Mouse (Mus musculus): ENCODE results near the gene Ubxn2a. TPM values are rescaled to one million over a fixed set of nuclear protein-coding genes. Genes with fewer than 3 reads are reported as not detected.

The Ubxn2a gene
- polyA plus RNA-seq, 1 experiment from 2014 or later: 42.9 TPM

DNA sequence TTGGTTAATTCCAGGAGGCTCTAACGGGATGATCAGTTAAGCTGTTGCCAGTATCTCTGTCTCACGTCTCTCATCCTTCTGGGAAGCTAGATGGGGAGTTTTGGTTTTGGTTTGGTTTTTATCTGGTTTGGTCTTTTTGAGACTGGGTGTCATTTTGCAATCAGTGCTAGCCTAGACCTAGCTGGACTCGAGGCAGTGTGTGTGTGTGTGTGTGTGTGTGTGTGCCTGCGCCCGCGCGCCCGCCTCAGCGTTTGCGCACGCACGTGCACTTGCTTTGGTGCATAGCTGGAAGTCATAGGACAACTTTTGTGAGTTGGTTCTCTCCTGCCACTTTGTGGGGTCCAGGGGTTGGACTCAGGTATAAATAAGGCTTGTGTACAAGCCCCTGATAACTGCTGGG is 63.8 kb downstream of the Ubxn2a start:
- Histone ChIP-seq H3K9me3 (ENCODE audit: control insufficient read depth, low read length) (no peaks in the 10 kb centered on the region), H3K4me1 (replicated peaks; ENCODE audit: control insufficient read depth, insufficient read depth, low read length) (peaks cover 16% of the 10 kb centered on the region), H3K4me2 (replicated peaks) (peak overlapping the region; percentile 59), H3K27me3 (ENCODE audit: control insufficient read depth, insufficient read depth, low read length) (0 out of 2 replicates have a peak, but pooled peaks cover 13% of the 10 kb centered on the region), H3K36me3 (replicated peaks; ENCODE audit: control insufficient read depth, insufficient read depth) (no peaks in the 10 kb centered on the region), H3K4me3 (replicated peaks; ENCODE audit: low read length) (peak overlapping the region; percentile 52), H3K27ac (0 out of 2 replicates have a peak overlapping the region, but pooled peaks have one; percentile 38), H3K9ac (peak overlapping the region; percentile 54)
- DNase-seq (ENCODE audit: low spot score) (no peak), ATAC-seq (ENCODE audit: low FRiP score) (no peak)
- under 1% methylated on average over 12 of the region's 12 CpGs for WGBS

DNA sequence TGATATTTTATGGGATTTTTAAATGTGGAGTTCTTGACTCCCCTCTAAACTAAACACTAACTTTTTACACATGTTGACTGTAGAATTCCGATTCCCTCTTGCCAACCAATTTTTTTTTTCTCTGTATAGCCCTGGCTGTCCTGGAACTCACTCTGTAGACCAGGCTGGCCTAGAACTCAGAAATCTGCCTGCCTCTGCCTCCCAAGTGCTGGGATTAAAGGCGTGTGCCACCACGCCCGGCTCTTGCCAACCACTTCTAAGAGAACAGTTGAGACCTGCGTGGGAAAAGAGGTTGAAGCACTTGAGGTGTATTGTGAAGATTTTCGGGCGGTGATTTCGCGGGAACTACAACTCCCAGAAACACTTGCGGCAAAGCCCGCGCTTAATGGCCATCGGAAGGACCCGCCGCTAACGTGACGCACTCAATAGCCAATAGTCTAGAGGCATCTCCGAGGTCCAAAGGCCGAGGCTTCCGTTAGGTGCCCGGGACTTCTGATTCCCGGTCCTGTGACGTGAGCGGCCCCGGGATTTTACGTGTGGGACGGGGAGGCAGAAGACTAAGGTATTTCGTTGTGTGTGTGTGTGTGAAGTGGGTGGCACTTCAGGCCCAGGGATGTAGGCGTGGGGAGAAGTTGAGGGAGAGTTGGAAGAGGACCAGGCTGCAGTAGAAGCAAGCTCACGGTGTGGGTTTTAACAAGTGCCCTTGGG is 64.5 kb downstream of the Ubxn2a start, which contains the start of gene Wdcp:
Wdcp (plus strand) TSS at position 414 of the 708 bp plus-strand sequence.
- H3K4me3 ChIP-seq (replicated peaks; ENCODE audit: low read length): peak within 1 kb of the TSS; percentile 52
- H3K27me3 ChIP-seq (ENCODE audit: control insufficient read depth, insufficient read depth, low read length): 0 out of 2 replicates have a peak, but pooled peaks cover 13% of the 10 kb centered on the region
- H3K27ac ChIP-seq: peak within 1 kb of the TSS; percentile 38; the same call in 1 of the 2 replicates
- peak; percentile 92 for DNase-seq (ENCODE audit: low spot score)
- H3K4me2 ChIP-seq (replicated peaks): peak within 1 kb of the TSS; percentile 80
- H3K4me1 ChIP-seq (replicated peaks; ENCODE audit: control insufficient read depth, insufficient read depth, low read length): peaks cover 16% of the 10 kb centered on the region
- no peaks in the 10 kb centered on the region for H3K9me3 ChIP-seq (ENCODE audit: control insufficient read depth, low read length)
- WGBS: 1% methylated on average over 30 of the region's 30 CpGs
- H3K9ac ChIP-seq: peak within 1 kb of the TSS; percentile 54
- no peaks in the 10 kb centered on the region for H3K36me3 ChIP-seq (replicated peaks; ENCODE audit: control insufficient read depth, insufficient read depth)
- ATAC-seq (ENCODE audit: low FRiP score): peak; percentile 93

DNA sequence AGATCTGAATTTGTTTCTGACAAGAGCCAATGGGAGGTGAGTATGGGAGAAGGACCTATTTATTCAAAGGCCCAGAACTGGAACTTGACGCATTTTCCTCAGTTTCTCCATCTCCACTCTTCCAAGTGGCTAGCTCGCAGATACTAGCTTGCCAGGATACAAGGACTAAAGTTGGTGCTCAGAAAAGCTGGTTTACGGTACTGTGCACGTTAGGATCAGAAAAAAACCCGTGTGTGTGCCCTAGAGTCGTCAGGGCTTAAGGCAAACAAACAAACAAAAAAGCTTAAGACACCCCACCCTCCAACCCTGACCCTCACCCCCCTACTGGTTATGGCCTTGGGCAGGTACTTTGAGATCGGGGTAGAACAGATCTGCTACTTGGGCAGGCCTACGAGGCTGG is 65.0 kb downstream of the Ubxn2a start:
- Histone ChIP-seq H3K4me1 (replicated peaks; ENCODE audit: control insufficient read depth, insufficient read depth, low read length) (peaks cover 16% of the 10 kb centered on the region), H3K9ac (no peak overlapping the region), H3K27ac (no peak overlapping the region), H3K9me3 (ENCODE audit: control insufficient read depth, low read length) (no peaks in the 10 kb centered on the region), H3K4me3 (replicated peaks; ENCODE audit: low read length) (no peak overlapping the region), H3K27me3 (ENCODE audit: control insufficient read depth, insufficient read depth, low read length) (0 out of 2 replicates have a peak, but pooled peaks cover 13% of the 10 kb centered on the region), H3K36me3 (replicated peaks; ENCODE audit: control insufficient read depth, insufficient read depth) (no peaks in the 10 kb centered on the region), H3K4me2 (replicated peaks) (no peak overlapping the region)
- ATAC-seq (ENCODE audit: low FRiP score): no peak
- no peak for DNase-seq (ENCODE audit: low spot score)
- 88% methylated on average over 8 of the region's 8 CpGs for WGBS

DNA sequence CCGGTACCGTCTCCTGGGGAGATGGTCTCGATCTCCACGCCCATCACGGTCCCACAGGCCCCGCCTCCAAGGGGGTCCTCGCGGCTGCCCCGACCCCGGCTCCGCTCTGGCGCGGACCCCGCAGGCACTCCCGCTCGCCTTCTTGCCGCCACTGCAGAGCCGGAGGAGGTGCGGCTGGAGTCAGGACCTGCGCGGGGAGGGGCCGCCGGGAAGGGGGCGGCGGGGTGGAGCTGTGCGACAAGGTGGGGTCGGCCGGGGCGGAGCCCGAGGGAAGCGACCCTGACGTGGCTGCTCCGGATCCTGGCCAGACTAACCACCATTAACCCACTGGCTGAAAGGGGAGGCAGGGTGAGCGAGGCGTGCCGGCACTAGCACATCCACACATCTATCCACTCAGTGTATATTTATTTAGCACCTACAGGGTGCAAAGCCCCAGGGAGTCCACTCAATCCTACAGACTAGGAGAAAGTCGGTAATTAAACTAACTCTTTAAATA is 66.1 kb downstream of the Ubxn2a start, which contains the start of gene Fkbp1b:
Fkbp1b (minus strand) TSS at position 200 of the 496 bp plus-strand sequence.
- ATAC-seq (ENCODE audit: low FRiP score): peak; percentile 61
- peak within 1 kb of the TSS; percentile 75 for H3K4me3 ChIP-seq (replicated peaks; ENCODE audit: low read length)
- 0 out of 2 replicates have a peak, but pooled peaks cover 13% of the 10 kb centered on the region for H3K27me3 ChIP-seq (ENCODE audit: control insufficient read depth, insufficient read depth, low read length)
- peak; percentile 56 for DNase-seq (ENCODE audit: low spot score)
- H3K9me3 ChIP-seq (ENCODE audit: control insufficient read depth, low read length): no peaks in the 10 kb centered on the region
- H3K27ac ChIP-seq: 0 out of 2 replicates have a peak within 1 kb of the TSS, but pooled peaks have one; percentile 3
- peaks cover 16% of the 10 kb centered on the region for H3K4me1 ChIP-seq (replicated peaks; ENCODE audit: control insufficient read depth, insufficient read depth, low read length)
- H3K9ac ChIP-seq: peak within 1 kb of the TSS; percentile 73
- H3K36me3 ChIP-seq (replicated peaks; ENCODE audit: control insufficient read depth, insufficient read depth): no peaks in the 10 kb centered on the region
- under 1% methylated on average over 37 of the region's 37 CpGs for WGBS
- H3K4me2 ChIP-seq (replicated peaks): peak within 1 kb of the TSS; percentile 80

DNA sequence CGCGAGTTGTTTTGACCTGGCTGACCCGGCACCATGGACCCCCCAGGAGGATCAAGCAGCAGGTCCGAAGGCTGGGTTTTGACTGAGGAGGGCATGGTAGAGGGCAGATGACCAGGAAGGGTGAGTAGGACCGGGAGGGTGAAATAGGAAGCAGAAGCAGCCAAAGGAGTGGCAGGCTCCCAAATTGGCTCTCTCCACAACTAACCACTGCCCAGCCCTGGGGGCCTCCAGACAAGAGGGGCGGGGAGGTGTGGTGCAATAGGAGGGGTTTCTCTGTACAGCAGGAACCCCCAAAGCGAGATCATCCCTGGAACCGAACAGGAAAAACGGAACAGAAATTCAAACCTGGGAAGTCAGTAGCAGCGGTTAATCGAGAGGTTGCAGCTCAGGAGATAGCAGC is 66.8 kb downstream of the Ubxn2a start:
- 2% methylated on average over 11 of the region's 11 CpGs for WGBS
- peaks cover 16% of the 10 kb centered on the region for H3K4me1 ChIP-seq (replicated peaks; ENCODE audit: control insufficient read depth, insufficient read depth, low read length)
- no peaks in the 10 kb centered on the region for H3K36me3 ChIP-seq (replicated peaks; ENCODE audit: control insufficient read depth, insufficient read depth)
- no peak for ATAC-seq (ENCODE audit: low FRiP score)
- H3K27me3 ChIP-seq (ENCODE audit: control insufficient read depth, insufficient read depth, low read length): 0 out of 2 replicates have a peak, but pooled peaks cover 13% of the 10 kb centered on the region
- no peak overlapping the region for H3K27ac ChIP-seq
- peak overlapping the region; percentile 73 for H3K9ac ChIP-seq
- no peaks in the 10 kb centered on the region for H3K9me3 ChIP-seq (ENCODE audit: control insufficient read depth, low read length)
- peak overlapping the region; percentile 80 for H3K4me2 ChIP-seq (replicated peaks)
- H3K4me3 ChIP-seq (replicated peaks; ENCODE audit: low read length): peak overlapping the region; percentile 75
- DNase-seq (ENCODE audit: low spot score): no peak

DNA sequence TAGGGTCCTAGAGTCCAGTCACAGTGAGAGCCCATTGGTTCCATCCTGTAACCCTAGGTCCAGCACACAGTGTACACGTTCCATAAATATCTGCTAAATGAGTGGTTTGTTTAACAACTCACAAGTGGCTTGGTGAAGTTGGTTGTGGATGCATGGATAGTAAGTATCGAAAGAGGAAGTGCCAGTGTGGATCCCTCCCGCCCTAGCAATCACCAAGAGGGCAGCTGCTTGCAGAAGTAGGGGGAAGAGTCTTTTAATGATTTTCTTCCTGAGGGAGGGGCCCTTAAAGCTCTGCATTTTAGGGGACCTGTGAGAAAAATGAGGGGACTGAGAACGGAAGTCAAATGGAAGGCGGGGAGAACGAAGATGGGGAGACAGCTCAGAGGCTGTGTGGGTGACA is 67.5 kb downstream of the Ubxn2a start:
- ATAC-seq (ENCODE audit: low FRiP score) (no peak), DNase-seq (ENCODE audit: low spot score) (no peak)
- WGBS: 57% methylated on average over 6 of the region's 6 CpGs

DNA sequence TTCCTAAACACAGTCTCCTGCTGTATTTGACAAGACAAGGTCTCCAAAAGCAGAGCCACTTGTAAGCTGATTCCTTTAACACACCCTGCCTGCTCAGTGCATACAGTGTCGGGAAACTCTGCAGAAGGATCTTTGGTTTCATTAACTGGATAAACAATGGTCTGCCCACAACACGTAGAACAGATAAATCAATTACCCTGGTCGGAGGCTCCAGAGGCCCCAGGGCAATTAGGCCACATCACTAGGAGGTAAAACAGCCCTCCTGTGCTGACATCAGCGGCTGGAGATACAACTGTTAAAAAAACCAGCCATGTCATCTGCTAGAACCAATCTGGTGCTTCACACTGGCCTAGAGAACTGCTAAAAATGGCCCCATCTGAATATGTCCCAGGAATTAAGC is 70.5 kb downstream of the Ubxn2a start:
- Histone ChIP-seq H3K9ac (no peak overlapping the region), H3K27ac (no peak overlapping the region), H3K4me2 (replicated peaks) (no peak overlapping the region), H3K27me3 (ENCODE audit: control insufficient read depth, insufficient read depth, low read length) (0 out of 2 replicates have a peak, but pooled peaks cover 13% of the 10 kb centered on the region), H3K9me3 (ENCODE audit: control insufficient read depth, low read length) (no peaks in the 10 kb centered on the region), H3K4me1 (replicated peaks; ENCODE audit: control insufficient read depth, insufficient read depth, low read length) (peaks cover 8% of the 10 kb centered on the region), H3K36me3 (replicated peaks; ENCODE audit: control insufficient read depth, insufficient read depth) (peaks cover 10% of the 10 kb centered on the region), H3K4me3 (replicated peaks; ENCODE audit: low read length) (no peak overlapping the region)
- DNase-seq (ENCODE audit: low spot score) (no peak), ATAC-seq (ENCODE audit: low FRiP score) (no peak)
- WGBS: 63% methylated on average over 4 of the region's 4 CpGs

More for the DNA sequence above, 67.5 kb downstream of the Ubxn2a start:
- Histone ChIP-seq H3K36me3 (replicated peaks; ENCODE audit: control insufficient read depth, insufficient read depth) (no peaks in the 10 kb centered on the region), H3K27ac (no peak overlapping the region), H3K4me1 (replicated peaks; ENCODE audit: control insufficient read depth, insufficient read depth, low read length) (peaks cover 16% of the 10 kb centered on the region), H3K4me3 (replicated peaks; ENCODE audit: low read length) (peak overlapping the region; percentile 75; the same call in 1 of the 2 replicates), H3K9ac (no peak overlapping the region), H3K4me2 (replicated peaks) (peak overlapping the region; percentile 80), H3K27me3 (ENCODE audit: control insufficient read depth, insufficient read depth, low read length) (0 out of 2 replicates have a peak, but pooled peaks cover 13% of the 10 kb centered on the region), H3K9me3 (ENCODE audit: control insufficient read depth, low read length) (no peaks in the 10 kb centered on the region)

Other genes with a start within 250 kb of the Ubxn2a start
- gene Fam228a, start 169.3 kb downstream of the Ubxn2a start, polyA plus RNA-seq (2014; fragmentation: Nextera tagmentation; extraction: Ambion mirVana): 0.68 and 1.1 TPM in 2 replicates
- gene Pfn4, start 138.7 kb downstream of the Ubxn2a start, polyA plus RNA-seq (2014; fragmentation: Nextera tagmentation; extraction: Ambion mirVana): 15.3 and 16.3 TPM in 2 replicates
- gene Fam228b, start 138.4 kb downstream of the Ubxn2a start, polyA plus RNA-seq (2014; fragmentation: Nextera tagmentation; extraction: Ambion mirVana): 3.2 and 8.5 TPM in 2 replicates
- 269 and 286 TPM in 2 replicates for gene Sf3b6, start 90.2 kb downstream of the Ubxn2a start, polyA plus RNA-seq (2014; fragmentation: Nextera tagmentation; extraction: Ambion mirVana)
- gene Fkbp1b, start 66.1 kb downstream of the Ubxn2a start, polyA plus RNA-seq (2014; fragmentation: Nextera tagmentation; extraction: Ambion mirVana): 50.6 and 58.5 TPM in 2 replicates
- 10.4 and 11.1 TPM in 2 replicates for gene Wdcp, start 64.4 kb downstream of the Ubxn2a start, polyA plus RNA-seq (2014; fragmentation: Nextera tagmentation; extraction: Ambion mirVana)
- gene Mfsd2b, start 33.3 kb downstream of the Ubxn2a start, polyA plus RNA-seq (2014; fragmentation: Nextera tagmentation; extraction: Ambion mirVana): 2.0 and 2.3 TPM in 2 replicates
- 15.9 and 18.5 TPM in 2 replicates for gene Atad2b, start 9.6 kb upstream of the Ubxn2a start, polyA plus RNA-seq (2014; fragmentation: Nextera tagmentation; extraction: Ambion mirVana)